Mouse (Mus musculus): Measurements from ENCODE around the gene Shisal2b. TPM values are rescaled to one million over a fixed set of nuclear protein-coding genes. Genes with fewer than 3 reads are reported as not detected.
A peak's percentile ranks its signal among the peaks of the same experiment; 100 is the strongest.

Shisal2b gene
- polyA plus RNA-seq, 1 experiment from 2014 or later = 1.5 TPM

DNA sequence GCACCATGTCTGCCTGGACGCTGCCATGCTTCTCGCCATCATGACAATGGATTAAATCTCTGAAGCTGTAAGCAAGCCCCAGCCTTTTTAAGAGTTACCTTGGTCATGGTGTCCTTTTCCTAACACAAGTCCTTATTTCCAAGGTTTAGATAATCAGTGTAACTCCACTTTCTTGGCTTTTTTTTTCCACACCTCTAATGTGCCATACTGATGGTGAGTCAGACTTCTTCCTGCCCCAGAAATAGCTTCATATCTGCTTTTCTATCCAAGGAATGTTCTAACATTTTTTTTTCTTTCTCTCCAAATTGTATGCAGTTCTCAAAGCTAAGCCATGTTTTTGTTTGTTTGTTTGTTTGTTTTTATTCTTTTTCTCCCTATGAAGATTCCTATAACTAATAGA is 6.2 kb upstream of the Shisal2b start:
- no peak overlapping the region for H3K9ac ChIP-seq (replicated peaks; ENCODE audit: low read length)
- no peak for ATAC-seq (ENCODE audit: low FRiP score, low TSS enrichment)
- no peak overlapping the region for H3K4me2 ChIP-seq (replicated peaks; ENCODE audit: low read depth, low read length)
- H3K9me3 ChIP-seq (ENCODE audit: low read length) = no peaks in the 10 kb centered on the region
- no peaks in the 10 kb centered on the region for H3K36me3 ChIP-seq (ENCODE audit: insufficient read depth, low read length)
- WGBS = 97% methylated on average over 2 of the region's 2 CpGs
- no peak overlapping the region for H3K27ac ChIP-seq (ENCODE audit: low read length)
- no peaks in the 10 kb centered on the region for H3K27me3 ChIP-seq (ENCODE audit: insufficient read depth, low read length)
- H3K4me1 ChIP-seq (ENCODE audit: insufficient read depth, low read length) = no peaks in the 10 kb centered on the region
- H3K4me3 ChIP-seq (ENCODE audit: low read length) = no peak overlapping the region

DNA sequence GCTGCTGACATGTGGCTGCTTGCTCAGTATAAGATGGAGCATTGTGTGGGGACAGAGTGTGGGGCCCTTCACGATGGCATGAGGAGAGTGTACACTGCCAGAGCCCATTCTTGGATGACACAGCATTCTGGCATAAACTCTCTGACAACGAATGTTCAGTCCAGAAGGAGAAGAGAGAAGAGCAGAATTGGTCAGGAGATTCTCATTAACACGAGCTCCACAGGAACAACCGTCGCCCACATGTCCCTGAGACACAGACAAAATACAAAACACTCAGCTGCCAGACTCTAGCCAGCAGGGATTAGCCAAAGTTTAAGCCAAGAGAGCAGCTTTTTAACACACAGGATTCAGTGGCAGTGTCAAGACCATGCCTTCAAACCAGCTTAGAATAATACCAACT is 3.0 kb upstream of the Shisal2b start:
- H3K9ac ChIP-seq (replicated peaks; ENCODE audit: low read length) = no peak overlapping the region
- no peak overlapping the region for H3K4me2 ChIP-seq (replicated peaks; ENCODE audit: low read depth, low read length)
- H3K4me3 ChIP-seq (ENCODE audit: low read length) = no peak overlapping the region
- no peak for ATAC-seq (ENCODE audit: low FRiP score, low TSS enrichment)
- peaks cover 6% of the 10 kb centered on the region for H3K27me3 ChIP-seq (ENCODE audit: insufficient read depth, low read length)
- 91% methylated on average over 5 of the region's 5 CpGs for WGBS
- H3K4me1 ChIP-seq (ENCODE audit: insufficient read depth, low read length) = peaks cover 3% of the 10 kb centered on the region; the same call in 1 of the 2 replicates
- H3K27ac ChIP-seq (ENCODE audit: low read length) = no peak overlapping the region
- H3K36me3 ChIP-seq (ENCODE audit: insufficient read depth, low read length) = no peaks in the 10 kb centered on the region
- H3K9me3 ChIP-seq (ENCODE audit: low read length) = no peaks in the 10 kb centered on the region

DNA sequence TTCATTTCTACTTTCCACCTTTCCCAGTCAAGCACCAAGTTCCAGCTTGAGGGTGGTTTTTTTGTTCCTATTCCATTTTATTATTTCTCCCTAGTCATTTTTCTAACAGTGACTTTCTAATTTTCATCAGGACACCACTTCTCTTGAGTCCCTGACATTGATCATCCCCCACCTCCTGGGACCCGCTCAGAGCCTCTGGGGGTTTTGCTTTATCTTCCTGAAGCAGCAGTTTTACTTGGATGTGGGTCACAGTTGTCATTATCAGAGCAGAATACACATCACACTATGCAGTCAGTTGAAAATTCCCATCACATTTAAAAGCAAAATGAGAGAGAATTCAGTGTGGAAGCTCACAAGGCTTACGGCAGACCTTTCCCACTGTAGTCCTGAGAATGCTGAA is 10.0 kb downstream of the Shisal2b start:
- WGBS = 85% methylated on average over 2 of the region's 2 CpGs

DNA sequence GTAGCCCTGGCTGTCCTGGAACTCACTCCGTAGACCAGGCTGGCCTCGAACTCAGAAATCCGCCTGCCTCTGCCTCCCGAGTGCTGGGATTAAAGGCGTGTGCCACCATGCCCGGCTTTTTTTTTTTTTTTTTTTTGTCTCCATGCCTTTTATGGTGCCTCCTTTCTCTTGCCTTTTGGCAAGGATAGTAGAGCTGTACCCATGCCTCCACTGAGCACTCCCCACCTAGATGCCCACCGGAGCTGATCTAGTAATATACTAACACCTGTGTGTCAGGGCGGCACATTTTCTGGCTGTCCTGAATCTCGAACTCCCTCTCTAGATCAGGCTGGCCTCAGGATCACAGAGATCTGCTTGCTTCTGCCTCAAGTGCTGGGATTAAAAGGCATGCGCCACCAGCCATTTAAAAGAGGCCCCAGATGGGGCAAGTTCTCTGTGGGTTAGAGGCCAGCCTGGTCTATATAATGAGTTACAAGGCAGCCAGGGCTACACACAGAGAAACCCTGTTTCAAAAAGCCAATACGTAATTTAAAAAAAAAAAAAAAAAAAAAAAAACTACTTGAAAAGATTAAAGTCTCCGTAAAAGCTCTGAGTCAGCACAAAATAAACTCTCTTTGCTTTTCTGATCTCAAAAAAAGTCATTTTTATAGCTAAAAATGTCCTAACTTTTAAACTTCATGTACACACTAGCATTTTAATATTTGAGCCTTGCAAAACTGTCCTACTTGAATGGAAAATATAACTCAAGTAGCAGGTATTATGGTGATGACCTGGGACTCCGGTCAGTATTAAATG is 20.2 kb downstream of the Shisal2b start:
- Histone ChIP-seq H3K27me3 (ENCODE audit: insufficient read depth, low read length) (no peaks in the 10 kb centered on the region), H3K4me2 (replicated peaks; ENCODE audit: low read depth, low read length) (no peak overlapping the region), H3K4me1 (ENCODE audit: insufficient read depth, low read length) (no peaks in the 10 kb centered on the region), H3K4me3 (ENCODE audit: low read length) (no peak overlapping the region), H3K9me3 (ENCODE audit: low read length) (no peaks in the 10 kb centered on the region), H3K27ac (ENCODE audit: low read length) (no peak overlapping the region), H3K9ac (replicated peaks; ENCODE audit: low read length) (no peak overlapping the region), H3K36me3 (ENCODE audit: insufficient read depth, low read length) (peaks cover 4% of the 10 kb centered on the region)
- ATAC-seq (ENCODE audit: low FRiP score, low TSS enrichment) = no peak
- 92% methylated on average over 8 of the region's 13 CpGs for WGBS

More for the DNA sequence above, 10.0 kb downstream of the Shisal2b start:
- Histone ChIP-seq H3K9me3 (ENCODE audit: low read length) (no peaks in the 10 kb centered on the region), H3K27ac (ENCODE audit: low read length) (no peak overlapping the region), H3K27me3 (ENCODE audit: insufficient read depth, low read length) (no peaks in the 10 kb centered on the region), H3K36me3 (ENCODE audit: insufficient read depth, low read length) (no peaks in the 10 kb centered on the region), H3K4me3 (ENCODE audit: low read length) (no peak overlapping the region), H3K4me1 (ENCODE audit: insufficient read depth, low read length) (no peaks in the 10 kb centered on the region), H3K9ac (replicated peaks; ENCODE audit: low read length) (no peak overlapping the region), H3K4me2 (replicated peaks; ENCODE audit: low read depth, low read length) (no peak overlapping the region)
- no peak for ATAC-seq (ENCODE audit: low FRiP score, low TSS enrichment)

- ATAC-seq (ENCODE audit: low FRiP score, low TSS enrichment) = no peak
- Histone ChIP-seq H3K4me3 (ENCODE audit: low read length) (no peak overlapping the region), H3K36me3 (ENCODE audit: insufficient read depth, low read length) (peaks cover 12% of the 10 kb centered on the region), H3K4me2 (replicated peaks; ENCODE audit: low read depth, low read length) (no peak overlapping the region), H3K27me3 (ENCODE audit: insufficient read depth, low read length) (no peaks in the 10 kb centered on the region), H3K9ac (replicated peaks; ENCODE audit: low read length) (no peak overlapping the region), H3K27ac (ENCODE audit: low read length) (no peak overlapping the region), H3K4me1 (ENCODE audit: insufficient read depth, low read length) (no peaks in the 10 kb centered on the region), H3K9me3 (ENCODE audit: low read length) (no peaks in the 10 kb centered on the region)
- WGBS = 66% methylated on average over 4 of the region's 4 CpGs
Observed at GRCm38 (mm10) chr13:104841937-104842336, 21.8 kb downstream of the Shisal2b start.

DNA sequence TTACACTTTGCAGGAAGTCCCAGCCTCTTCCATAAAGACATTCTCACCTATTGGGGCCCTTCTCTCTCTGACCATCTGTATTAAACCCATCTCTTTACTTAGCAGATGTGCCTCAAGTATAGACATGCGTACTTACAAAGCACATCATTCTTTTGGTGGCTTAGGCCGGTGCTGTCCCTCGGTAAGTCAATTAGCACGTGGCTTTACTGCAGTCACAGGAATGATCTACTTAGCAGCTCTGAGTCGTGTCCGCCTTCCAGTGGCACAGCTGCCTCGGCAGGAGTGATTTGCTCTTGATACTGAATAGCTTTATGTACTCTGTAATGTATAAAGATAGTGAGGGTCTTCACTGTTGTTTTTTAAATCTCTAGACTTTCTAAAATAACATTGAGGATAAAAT is 26.1 kb downstream of the Shisal2b start:
- 54% methylated on average over 7 of the region's 7 CpGs for whole genome bisulfite sequencing
- Histone ChIP-seq H3K9me3 (ENCODE audit: low read length) (no peaks in the 10 kb centered on the region), H3K9ac (replicated peaks; ENCODE audit: low read length) (no peak overlapping the region), H3K4me2 (replicated peaks; ENCODE audit: low read depth, low read length) (no peak overlapping the region), H3K27me3 (ENCODE audit: insufficient read depth, low read length) (no peaks in the 10 kb centered on the region), H3K36me3 (ENCODE audit: insufficient read depth, low read length) (peaks cover 34% of the 10 kb centered on the region), H3K27ac (ENCODE audit: low read length) (no peak overlapping the region), H3K4me3 (ENCODE audit: low read length) (no peak overlapping the region), H3K4me1 (ENCODE audit: insufficient read depth, low read length) (no peaks in the 10 kb centered on the region)
- ATAC-seq (ENCODE audit: low FRiP score, low TSS enrichment) = no peak

- peaks cover 58% of the 10 kb centered on the region for H3K36me3 ChIP-seq (ENCODE audit: insufficient read depth, low read length)
- peaks cover 5% of the 10 kb centered on the region; the same call in 1 of the 2 replicates for H3K9me3 ChIP-seq (ENCODE audit: low read length)
- no peak overlapping the region for H3K27ac ChIP-seq (ENCODE audit: low read length)
- no peaks in the 10 kb centered on the region for H3K4me1 ChIP-seq (ENCODE audit: insufficient read depth, low read length)
- H3K4me2 ChIP-seq (replicated peaks; ENCODE audit: low read depth, low read length) = no peak overlapping the region
- no peaks in the 10 kb centered on the region for H3K27me3 ChIP-seq (ENCODE audit: insufficient read depth, low read length)
- no peak overlapping the region for H3K4me3 ChIP-seq (ENCODE audit: low read length)
- ATAC-seq (ENCODE audit: low FRiP score, low TSS enrichment) = no peak
- WGBS = 91% methylated on average over 13 of the region's 13 CpGs
- no peak overlapping the region for H3K9ac ChIP-seq (replicated peaks; ENCODE audit: low read length)
Observed at GRCm38 (mm10) chr13:104832811-104833210, 30.9 kb downstream of the Shisal2b start.

GRCm38 (mm10) chr13:104825470-104825869 is 38.2 kb downstream of the Shisal2b start:
- H3K4me3 ChIP-seq (ENCODE audit: low read length) = no peak overlapping the region
- peaks cover 14% of the 10 kb centered on the region for H3K9me3 ChIP-seq (ENCODE audit: low read length)
- no peak overlapping the region for H3K4me2 ChIP-seq (replicated peaks; ENCODE audit: low read depth, low read length)
- H3K4me1 ChIP-seq (ENCODE audit: insufficient read depth, low read length) = peaks cover 8% of the 10 kb centered on the region
- no peaks in the 10 kb centered on the region for H3K27me3 ChIP-seq (ENCODE audit: insufficient read depth, low read length)
- WGBS = 64% methylated on average over 2 of the region's 2 CpGs
- no peak overlapping the region for H3K9ac ChIP-seq (replicated peaks; ENCODE audit: low read length)
- no peak for ATAC-seq (ENCODE audit: low FRiP score, low TSS enrichment)
- H3K27ac ChIP-seq (ENCODE audit: low read length) = no peak overlapping the region
- peaks cover 32% of the 10 kb centered on the region for H3K36me3 ChIP-seq (ENCODE audit: insufficient read depth, low read length)

DNA sequence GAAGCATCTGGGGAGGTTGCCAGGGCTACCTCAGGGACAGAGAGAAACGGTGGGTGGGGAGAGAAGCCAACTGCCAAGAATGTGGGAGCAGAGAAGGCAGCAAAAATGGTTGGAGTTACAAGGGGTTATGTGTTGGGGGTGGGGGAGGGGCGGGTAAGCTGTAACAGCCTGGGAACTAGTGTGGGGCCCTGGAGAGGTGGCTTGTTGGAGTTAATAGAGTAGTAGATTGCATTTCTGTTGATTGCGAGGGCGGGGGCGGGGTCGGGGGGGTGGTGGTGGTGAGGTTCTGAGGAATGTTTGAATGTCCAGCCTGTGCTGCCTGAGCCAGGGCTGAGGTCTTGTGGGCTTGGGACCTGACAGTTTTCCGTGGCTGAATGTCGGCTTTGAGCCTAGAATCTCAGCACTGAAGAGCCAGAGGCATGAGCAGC is 41.3 kb downstream of the Shisal2b start:
- peak overlapping the region; percentile 26 for H3K4me2 ChIP-seq (replicated peaks; ENCODE audit: low read depth, low read length)

DNA sequence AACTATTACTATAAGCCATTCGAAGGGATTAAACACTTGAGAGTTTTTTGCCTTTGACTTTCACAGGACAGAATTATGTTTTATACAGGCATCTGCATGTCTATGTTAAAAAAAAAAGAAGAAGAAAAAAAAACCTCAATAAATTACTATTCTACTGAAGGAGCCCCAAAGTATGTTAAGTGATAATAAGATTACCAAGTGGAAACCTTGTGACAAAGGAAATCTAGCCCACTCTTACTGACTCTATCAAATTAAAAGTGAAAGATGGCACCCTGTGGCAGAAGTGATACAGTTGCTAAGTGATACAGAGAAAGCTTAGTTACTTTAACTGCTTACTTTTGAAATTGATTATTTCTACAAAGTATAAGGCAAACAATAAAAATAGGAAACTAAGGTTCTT is 41.8 kb downstream of the Shisal2b start:
- no peak overlapping the region for H3K9ac ChIP-seq (replicated peaks; ENCODE audit: low read length)
- ATAC-seq (ENCODE audit: low FRiP score, low TSS enrichment) = no peak
- H3K36me3 ChIP-seq (ENCODE audit: insufficient read depth, low read length) = peaks cover 1% of the 10 kb centered on the region
- no peak overlapping the region for H3K4me3 ChIP-seq (ENCODE audit: low read length)
- H3K27ac ChIP-seq (ENCODE audit: low read length) = no peak overlapping the region
- H3K9me3 ChIP-seq (ENCODE audit: low read length) = 0 out of 2 replicates have a peak, but pooled peaks cover under 1% of the 10 kb centered on the region
- no peak overlapping the region; the same call in 1 of the 2 replicates for H3K4me2 ChIP-seq (replicated peaks; ENCODE audit: low read depth, low read length)
- no peaks in the 10 kb centered on the region for H3K27me3 ChIP-seq (ENCODE audit: insufficient read depth, low read length)
- WGBS = 92% methylated on average over 1 of the region's 1 CpGs
- peaks cover 19% of the 10 kb centered on the region for H3K4me1 ChIP-seq (ENCODE audit: insufficient read depth, low read length)

More for the DNA sequence above, 41.3 kb downstream of the Shisal2b start:
- peaks cover 19% of the 10 kb centered on the region for H3K4me1 ChIP-seq (ENCODE audit: insufficient read depth, low read length)
- peak overlapping the region; percentile 63 for H3K27ac ChIP-seq (ENCODE audit: low read length)
- no peak overlapping the region for H3K4me3 ChIP-seq (ENCODE audit: low read length)
- H3K9ac ChIP-seq (replicated peaks; ENCODE audit: low read length) = no peak overlapping the region; the same call in 1 of the 2 replicates
- 14% methylated on average over 8 of the region's 8 CpGs for WGBS
- ATAC-seq (ENCODE audit: low FRiP score, low TSS enrichment) = peak; percentile 69
- H3K9me3 ChIP-seq (ENCODE audit: low read length) = peaks cover 5% of the 10 kb centered on the region; the same call in 1 of the 2 replicates
- peaks cover 6% of the 10 kb centered on the region for H3K36me3 ChIP-seq (ENCODE audit: insufficient read depth, low read length)
- no peaks in the 10 kb centered on the region for H3K27me3 ChIP-seq (ENCODE audit: insufficient read depth, low read length)

Measured in kidney, embryonic 16.5 days (tissue).